Mouse (Mus musculus): ENCODE results near the gene Olfr913.

Gene Olfr913

DNA sequence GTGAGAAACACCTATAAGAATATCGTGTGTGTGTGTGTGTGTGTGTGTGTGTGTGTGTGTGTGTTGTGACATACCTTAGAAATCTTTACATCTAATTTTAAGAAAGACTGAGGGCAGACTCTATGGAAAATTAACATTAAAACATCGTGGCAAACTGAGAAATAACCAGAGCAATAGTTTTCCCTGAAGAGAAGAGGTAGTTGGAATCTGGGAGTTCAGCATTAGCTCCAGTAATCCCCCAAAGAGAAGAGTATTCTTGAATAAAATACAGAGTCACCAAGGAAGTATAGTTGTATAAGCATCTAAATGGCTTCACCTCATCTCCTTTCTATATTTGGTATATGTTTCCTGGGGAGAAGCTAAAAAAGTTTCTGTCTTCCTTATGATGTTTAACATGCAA is at the start of gene Olfr913:
Olfr913 (plus strand) TSS at position 301 of the 400 bp plus-strand sequence.
- no peak for DNase-seq (ENCODE audit: low spot score in 2 of 2)

GRCm38 (mm10) chr9:38579878-38580277 is 12.7 kb upstream of the Olfr913 start, which contains the start of gene Olfr912:
Olfr912 (plus strand) TSS chr9:38580178.
- DNase-seq (ENCODE audit: low spot score in 2 of 2): no peak

- DNase-seq (ENCODE audit: low spot score in 2 of 2): no peak
Measured at GRCm38 (mm10) chr9:38591056-38591455, 1.5 kb upstream of the Olfr913 start.

GRCm38 (mm10) chr9:38604802-38605201 is 12.2 kb downstream of the Olfr913 start, which contains the start of gene Olfr914:
Olfr914 (plus strand) TSS chr9:38605102.
- DNase-seq (ENCODE audit: low spot score in 2 of 2): no peak

DNA sequence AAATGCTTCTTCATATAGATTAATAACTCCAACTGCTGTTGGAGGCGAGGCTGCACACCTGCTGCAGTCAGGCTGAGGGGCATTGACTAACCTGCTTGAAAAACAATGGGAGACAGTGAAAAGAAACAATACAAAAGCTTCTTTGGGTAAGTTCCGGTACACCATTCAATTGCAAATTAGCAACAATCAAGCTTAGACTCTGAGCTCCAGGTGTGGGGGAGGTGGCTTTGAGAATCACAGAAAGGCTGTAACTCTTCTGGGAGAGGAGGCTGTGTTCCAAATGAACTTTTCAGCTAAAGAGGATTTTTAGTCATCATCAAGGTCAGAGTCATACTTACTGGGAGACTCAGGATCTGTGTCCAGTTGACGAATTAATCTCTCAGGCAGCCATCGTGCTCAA is 39.8 kb downstream of the Olfr913 start:
- no peak for DNase-seq (ENCODE audit: low spot score in 2 of 2)

All from cerebellum, postnatal 4 days (tissue).